Mouse (Mus musculus) left cerebral cortex, adult 9 months (tissue): Measurements from ENCODE around the gene Mepce.

Experiments
- DNase-seq, 2 experiments: peaks; one replicate each; pipeline ENCODE4 v3.0.0; 2022; ENCODE audit warnings: low spot score in 2 of 2

The Mepce gene

DNA sequence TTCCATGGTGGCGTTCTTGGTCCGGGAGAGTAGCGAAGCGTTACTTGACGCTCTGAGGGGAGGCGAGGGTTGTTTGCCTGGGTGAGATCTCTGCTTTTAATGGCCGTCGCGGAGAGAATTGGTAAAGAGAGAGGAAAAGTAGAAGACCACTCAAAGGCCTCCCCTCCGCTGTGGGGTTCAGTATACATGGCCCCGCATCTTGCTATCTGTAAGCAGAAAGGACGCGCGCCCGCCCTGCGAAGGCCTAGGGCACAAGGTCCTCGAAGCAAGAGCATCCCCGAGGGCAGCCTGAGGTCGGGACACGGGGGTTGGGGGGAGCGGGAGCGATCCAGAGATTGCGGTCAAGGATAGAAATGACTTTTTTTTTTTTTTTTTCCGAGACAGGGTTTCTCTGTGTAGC lies 716 bp upstream of the Mepce start:
- DNase-seq = peak in 1 of 2 experiments; percentile 44

DNA sequence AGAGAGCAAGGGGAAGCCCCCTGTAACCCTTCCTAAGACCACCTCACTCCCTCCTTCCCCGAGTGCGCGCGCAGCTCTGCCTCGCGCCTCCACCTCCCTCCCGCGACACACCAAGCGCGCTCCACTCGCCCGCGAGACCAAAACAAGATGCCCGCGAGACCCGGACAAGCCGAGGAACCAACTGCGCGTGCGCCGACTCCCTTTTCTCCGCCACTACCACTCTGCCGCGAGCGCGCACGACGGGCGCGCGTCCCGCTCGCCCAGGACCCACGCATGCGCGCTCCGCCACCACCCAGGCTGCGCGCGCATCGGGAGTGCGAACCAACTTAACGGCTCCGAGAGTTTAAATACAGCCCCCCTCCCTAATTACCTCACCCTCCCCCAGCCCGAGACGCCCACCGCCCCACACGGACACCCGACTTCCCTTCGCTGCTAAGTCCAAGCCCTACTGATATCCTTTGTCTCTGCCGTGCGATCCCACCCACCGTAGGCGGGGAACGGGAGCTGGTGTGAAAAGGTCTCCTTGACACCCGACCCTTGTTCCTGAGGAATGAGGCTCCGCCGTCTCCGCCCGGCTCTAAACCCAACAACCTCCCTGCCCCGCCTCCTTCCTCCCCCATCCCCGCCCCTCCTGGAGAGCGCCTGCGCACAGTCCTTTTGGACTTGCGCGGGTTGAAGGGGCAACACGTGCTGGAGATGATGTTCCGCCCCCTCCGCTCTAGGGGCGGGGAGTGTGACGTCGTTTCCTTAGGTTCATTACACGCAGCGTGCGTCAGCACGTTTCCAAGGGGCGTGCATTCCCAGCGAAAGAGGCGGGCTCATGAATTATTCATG lies 1.1 kb downstream of the Mepce start:
- peak; percentile 99 for DNase-seq

DNA sequence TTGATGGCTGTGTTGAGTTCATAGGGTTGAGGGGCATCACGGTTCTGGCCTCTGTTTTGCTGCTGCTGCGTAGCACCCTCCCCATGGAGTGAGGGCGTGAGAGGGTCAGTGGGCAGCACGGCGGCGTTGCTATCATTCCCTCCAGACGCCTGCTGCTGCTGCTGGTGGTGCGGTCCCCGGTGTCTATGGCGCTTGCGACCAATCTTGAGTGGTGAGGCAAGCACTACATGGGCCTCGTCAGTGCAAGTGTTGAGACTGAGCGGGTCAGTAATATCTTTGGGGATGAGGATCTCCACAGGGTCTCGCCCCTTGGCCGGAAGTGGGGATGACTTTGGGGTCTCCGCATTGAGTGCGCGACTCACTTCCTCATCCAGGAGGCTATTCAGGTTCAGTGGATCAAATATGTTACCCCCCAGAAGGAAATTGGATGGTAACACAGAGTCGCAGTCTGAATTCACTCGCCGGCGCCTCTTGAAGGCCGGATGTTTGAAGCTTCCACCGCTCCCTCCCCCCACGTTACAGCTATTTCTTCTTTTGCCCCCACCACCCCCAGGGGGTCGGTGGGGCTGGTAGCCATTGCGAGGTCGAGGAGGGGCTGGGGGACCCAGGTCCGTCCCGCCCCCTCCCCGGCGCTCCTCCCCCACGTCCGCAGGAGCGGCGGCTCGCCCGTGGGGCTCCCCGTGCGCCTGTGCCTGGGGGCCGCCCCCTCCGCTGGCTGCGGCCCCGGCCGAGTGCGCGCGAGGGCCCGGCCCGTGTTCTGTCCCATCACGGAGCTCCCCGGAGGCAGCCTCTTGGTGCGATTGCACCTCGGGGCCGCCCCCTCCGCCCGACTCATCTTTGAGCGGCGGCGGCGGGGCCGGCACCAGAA lies 2.1 kb downstream of the Mepce start:
- no peak for DNase-seq

DNA sequence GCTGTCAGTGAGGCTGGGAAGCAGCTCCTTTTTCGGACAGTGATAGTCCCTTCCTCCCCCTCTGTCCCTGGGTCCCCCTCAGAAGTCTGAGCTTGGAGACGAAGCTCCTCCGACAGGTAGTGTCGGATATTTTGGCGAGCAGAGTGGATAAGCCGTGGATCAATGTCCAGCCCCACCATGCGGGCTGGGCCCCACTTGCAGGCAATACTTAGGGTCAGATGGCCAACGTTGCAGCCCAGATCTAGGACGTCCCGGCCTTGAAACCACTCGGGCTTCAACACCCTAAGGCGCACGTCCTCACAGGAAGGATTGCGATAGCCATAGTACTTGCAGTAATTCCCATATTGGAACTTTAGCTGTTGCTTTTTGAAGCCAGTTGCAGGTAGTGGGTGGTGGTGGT lies 2.9 kb downstream of the Mepce start:
- no peak for DNase-seq

DNA sequence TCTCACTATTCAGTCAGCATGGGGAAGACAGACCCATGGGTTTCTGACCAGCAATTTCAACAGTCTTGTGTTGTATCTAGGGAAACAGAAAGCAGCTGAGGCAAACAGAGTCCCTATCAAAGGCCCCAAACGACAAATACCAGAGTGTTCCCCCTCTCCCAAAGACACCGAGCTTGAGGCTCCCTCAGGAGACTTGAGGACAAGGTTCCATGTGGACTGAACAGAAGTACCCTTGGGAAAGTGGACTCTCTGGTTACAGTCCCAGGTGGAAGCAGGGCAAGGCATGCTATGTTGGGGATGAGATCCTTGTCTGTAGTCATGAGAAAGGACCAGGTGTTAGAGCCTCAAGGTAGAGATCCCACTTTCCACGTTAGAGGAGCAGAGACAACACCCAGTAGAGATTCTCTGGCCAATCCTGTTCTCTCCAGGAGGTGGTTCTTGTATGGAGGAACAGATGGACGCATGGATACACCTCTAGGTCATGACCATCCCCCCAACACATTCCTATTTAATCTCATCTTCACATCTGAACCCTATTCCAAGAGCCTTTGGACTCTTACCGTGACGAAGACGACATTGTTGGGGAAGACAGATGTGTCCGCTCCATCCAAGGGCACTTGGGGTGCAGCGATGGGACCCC lies 3.4 kb downstream of the Mepce start:
- no peak for DNase-seq

DNA sequence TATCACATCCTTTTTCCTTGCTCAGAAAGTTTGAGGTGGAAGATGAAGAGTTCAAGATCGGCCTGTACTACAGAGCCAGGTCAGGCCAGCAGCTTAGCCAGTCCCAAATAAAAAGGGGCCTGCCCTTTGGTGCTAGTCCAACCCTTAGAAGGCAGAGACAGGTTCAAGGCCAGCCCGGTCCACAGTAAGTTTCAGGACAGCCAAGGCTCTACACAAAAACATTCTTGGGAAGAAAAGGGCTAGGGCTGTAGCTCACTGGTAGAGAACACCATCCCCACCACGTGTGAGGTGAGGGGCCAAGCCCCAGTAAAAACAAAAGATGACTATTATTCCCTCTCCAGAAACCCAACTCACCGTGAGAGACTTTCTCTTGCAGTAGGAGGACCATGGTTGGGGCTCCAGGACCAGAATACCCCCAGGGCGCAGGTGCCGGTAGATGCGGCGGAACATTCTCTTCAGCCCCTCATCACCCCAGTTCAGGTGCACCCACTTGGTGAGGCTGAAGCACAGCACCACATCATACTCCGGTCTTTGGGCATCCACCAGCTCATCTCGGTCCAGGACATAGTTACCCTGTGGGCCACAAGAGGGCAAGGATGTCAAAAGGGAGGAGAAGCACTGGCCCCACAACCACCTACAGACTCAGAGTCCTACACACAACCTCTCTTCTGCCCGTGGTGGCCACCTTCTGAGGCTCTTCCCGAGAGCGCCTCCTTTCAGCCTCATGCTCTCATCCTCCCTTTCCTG lies 4.5 kb downstream of the Mepce start:
- no peak for DNase-seq

DNA sequence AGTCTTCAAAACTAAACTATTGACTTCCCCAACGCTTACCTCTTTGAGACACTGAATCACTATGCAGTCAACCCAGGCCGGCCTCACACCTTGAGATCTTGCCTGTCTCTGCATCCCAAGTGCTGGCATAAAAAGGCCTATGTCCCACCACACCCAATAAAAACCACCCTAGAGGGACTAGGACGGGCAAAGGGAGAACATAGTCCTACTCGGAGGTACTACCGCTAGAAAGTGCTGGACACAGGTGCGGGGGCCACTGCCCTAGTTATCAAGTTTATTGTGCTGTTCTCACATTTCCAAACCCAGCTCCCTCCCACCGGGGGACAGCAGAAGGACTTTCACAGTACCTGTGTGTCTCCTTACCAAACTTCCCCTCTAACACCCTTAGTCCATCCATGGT lies 5.8 kb downstream of the Mepce start:
- DNase-seq = no peak

DNA sequence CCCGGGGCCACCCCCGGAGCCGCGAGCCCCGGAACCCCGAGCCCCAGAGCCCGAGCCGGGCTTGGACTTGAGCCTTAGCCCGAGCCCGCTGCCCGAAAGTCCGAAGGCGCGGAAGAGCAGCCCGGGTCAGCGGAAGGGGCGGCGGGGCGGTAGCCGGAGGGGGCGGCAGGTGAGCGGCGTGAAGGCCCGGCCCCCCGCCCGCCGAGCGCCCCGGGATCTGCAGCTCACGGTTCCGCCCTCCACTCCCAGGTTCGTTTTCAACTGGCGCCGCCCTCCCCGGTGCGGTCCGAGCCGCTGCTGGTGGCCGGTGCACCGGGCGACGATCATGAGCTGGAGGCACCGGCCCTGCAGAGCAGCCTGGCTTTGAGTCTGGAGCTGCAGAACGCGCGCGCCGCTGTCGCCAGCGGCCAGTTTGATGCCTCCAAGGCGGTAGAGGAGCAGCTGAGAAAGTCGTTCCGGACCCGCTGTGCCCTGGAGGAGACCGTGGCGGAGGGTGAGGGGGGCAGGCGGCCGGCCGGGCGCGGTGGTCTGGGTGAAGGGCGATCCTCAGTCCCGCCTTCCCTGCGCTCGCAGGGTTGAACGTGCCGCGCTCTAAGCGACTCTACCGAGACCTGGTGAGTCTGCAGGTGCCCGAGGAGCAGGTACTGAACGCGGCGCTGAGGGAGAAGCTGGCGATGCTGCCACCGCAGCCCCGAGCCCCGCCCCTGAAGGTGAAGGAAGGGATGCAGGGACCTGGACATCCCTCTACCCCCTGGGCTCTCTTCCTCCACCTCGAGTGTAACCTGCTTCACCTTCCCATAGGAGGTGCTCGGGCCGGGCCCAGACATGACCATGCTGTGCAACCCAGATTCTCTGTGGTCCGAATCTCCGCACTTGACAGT lies 8.2 kb downstream of the Mepce start:
- DNase-seq = no peak

DNA sequence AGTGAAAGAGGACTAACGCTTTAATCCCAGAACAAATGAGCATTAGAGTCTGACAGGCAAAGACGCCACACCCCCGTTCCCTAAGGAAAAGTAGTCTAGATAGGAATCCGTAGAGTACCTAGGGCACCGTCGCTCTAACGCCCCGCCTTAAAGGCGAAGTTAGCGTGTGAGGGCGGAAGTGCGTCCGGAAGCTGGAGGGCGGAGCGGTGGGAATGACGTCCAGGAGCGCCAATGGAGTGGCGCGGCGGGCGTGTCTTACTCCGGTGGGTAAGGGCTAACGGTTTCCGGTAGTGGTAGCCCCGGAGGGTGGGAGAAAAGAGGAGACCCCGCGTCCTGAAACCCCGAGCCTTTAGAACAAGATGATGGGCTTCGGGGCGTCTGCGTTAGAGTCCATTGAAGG lies 8.8 kb downstream of the Mepce start, which contains the start of gene Ppp1r35:
Gene Ppp1r35 (plus strand): TSS at position 215 of the 400 bp plus-strand sequence.
- peak; percentile 92 to 98 for DNase-seq

DNA sequence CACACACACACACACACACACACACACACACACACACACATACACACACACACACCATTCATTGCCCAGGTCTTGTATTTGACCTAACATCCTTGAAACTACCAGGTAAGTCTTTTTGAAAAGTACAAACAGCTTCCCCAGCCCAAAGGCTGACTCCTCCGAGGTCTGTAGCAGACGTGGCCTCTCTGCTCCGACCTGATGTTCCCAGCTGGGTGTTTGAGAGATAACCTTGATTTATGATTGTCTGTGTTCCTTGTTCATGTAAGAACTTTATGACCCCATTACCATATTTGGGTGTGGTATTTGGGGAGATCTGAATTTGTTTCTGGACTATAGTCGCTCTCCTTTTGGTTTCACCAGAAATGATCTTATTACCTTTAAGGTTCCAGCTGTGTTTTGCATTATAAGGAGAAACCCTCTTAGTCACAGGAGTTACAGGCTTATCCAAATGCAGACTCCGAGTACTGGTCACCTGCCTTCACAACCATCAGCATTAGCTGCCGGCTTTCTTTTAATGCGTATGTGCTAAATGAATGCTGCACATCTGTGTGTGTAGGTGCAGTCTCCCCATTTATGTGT lies 10.1 kb downstream of the Mepce start:
- DNase-seq = no peak

DNA sequence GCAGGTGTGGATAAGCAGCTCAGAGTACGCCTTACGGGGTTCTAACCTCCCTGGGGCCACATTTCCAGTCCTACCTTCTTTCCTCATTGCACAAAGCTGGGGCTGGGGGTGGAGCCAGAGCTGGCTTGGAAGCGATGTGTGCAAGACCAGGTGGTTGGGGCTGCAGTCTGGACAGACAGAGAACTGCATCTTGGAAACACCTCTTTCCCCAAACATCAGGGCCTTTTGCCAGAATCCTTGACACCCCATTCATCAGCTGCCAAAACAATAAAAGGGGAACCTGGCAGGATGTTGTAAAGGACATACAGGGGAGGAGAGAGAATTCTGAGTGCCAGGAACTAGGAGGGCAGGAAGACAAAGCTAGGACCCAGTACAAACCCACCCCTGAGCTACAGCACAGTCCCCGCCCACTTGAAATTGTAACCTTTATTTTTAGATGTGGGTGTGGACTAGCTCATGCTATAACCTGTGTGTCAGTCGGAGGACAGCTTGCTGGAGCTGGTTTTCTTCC lies 11.0 kb downstream of the Mepce start:
- DNase-seq = no peak

DNA sequence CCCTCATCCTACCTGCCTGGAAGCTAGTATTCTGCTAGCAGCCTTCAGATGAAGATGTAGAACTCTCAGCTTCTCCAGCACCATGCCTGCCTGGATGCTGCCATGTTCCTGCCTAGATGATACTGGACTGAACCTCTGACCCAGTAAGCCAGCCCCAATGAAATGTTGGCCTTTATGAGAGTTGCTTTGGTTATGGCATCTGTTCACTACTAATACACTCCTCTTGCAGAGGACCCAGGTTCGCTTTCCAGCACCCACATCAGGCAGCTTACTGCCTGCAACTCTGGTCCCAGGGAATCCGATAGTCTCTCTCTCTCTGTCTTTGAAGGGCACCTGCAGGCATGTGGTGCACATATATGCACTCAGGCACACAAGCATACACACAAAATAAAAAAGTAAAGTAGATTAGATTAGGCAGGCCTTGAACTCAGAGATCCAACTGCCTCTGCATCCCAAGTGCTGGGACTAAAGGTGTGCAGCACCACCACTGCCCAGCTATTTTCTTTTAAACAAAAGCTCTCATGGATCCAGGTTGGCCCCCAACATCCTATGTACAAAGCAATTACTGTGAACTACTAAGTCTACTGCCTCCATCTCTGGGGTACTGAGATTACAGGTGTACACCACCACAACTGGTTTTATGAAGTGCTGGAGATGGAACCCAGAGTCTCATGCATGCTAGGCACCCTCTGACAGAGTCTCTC lies 11.7 kb downstream of the Mepce start:
- no peak for DNase-seq

DNA sequence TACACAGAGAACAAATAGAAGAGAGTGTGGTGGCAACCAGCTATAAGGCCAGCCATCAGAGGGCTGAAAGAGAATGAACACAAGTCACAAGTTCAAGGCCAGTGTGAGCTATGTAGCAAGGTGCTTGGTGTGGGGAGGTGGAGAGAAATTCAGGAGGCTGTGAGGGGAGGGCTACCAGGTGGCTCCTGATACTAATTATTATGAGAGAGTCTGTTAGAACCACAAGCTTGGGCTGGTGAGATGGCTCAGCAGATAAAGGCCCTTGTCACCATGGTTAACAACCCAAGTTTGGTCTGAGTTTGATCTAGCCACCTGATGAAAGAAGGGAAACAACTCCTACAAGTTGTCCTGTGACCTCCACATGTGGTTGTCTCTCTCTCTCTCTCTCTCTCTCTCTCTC lies 14.7 kb downstream of the Mepce start:
- no peak for DNase-seq

DNA sequence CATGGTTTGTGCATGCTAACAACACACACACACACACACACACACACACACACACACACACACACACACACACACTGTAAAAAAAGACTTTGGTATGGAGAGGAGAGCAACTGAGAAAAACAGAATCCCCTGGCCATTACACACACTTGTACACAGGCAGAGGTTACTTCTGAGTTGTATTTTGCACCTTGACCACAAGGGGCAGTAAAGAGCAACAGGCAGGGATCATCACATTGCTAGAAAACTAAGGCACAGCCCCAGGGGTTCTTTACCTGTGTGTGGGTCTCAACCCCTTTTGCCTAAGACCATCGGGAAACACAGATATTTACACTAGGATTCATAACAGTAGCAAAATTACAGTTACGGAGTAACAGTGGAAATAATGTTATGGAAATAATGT lies 16.7 kb downstream of the Mepce start:
- no peak for DNase-seq

DNA sequence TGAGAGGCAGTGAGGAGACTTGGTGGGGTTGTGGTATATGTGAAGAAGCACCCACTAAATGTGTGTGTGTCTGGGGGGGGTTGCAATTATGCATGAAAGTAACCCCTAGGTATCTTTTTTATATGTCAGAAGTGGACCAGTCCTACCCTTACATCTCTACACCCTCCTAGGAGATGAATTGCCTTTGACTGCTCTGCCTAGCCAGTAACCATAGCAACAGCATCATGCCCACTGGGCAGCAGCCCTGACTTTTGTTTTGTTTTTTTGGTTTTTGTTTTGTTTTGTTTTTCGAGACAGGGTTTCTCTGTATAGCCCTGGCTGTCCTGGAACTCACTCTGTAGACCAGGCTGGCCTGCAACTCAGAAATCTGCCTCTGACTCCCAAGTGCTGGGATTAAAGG lies 19.0 kb downstream of the Mepce start:
- DNase-seq = no peak

DNA sequence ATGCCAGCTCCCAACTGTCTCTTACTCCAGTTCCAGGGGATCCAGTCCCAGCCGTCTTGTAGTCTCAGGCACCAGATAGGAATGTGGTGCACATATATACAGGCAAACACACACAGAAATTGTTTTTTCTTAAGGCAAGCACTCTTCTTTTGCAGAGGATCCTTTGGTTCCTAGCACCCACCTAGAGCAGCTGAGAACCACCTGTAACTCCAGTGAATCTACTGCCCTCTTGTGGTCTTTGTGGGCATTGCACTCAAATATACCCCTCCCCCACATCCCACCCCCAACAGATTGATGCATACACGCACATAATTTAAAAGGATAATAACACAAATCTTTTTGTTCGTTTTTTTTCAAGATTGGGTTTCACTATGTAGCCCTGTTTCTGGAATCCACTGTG lies 21.2 kb downstream of the Mepce start:
- no peak for DNase-seq

DNA sequence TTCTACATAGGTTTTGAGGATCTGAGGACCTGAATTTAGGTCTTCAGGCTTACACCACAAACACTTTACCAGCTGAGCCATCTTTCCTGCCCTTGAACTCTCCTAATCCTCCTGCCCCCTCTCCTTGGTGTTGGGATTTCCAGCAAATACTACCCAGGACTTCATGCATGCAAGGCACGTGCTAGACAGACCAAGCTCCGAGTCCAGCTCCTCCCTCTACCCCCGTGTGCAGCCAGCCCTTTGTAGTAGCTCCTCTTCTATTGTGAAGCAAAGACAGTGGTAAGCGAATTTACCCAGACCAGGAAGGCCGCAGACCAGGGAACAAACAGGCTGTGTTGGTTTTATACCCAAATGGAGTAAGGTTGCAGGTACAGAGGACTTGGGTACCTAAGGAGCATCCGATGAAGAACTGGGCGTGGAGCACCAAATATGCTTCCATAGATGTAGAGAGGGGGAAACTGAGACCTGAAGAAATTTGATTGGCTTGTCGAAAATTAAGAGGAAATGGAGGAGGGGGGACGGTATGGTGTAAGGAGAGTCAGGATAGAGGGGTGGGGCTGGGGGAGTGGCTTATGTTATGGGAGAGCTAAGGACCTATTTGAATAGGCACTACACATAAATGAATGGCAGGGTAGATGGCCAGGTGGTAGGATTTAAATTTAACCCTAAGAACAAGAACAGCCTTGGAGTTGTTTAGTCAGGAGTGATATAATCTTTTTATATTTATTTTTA lies 22.7 kb downstream of the Mepce start:
- no peak for DNase-seq

DNA sequence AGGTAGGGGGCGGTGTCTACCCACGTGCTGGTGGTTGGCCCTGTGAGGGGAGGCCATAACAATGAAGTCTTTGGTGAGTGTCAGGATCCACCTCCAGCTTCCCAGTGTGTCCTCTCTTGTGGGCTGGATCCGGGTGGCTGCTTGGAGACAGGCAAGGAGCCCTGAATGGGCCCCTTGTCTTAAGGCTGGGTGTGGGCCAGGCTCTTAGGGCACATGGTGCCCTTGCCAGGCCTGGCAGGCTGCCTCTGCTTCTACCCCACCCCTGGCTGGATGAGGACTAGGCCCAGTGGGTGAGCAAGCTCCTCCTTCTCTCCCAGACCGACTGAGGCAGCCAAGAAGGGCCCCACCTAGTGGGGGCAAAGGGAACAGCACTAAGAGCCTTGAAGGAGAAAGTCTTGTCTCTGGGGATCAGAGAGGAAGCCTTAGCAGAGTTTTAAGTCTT lies 27.5 kb downstream of the Mepce start:
- DNase-seq = peak; percentile 89 to 91
